10 mouse cellular contexts compared by ENCODE assay signal in the genomic region with DNA sequence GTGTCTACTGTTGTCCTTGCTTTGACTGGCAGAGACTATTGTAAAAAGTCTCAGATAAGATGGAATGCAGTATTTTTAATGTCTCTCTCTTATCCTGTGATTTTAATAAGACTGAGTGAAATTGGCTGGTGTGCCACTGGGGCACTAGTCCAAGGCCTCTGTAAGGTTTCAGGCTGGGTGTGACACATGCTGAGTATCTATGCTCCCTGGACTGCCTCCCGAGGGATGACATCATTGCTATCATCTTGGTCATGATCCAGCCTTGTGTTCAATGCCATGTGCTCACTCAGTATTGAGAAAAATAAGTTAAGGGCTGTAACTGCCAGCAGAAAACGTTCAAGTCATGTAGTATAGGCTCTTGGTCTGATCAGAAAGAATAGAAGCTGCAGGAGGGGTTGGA. TPM values are rescaled to one million over a fixed set of nuclear protein-coding genes. Genes with fewer than 3 reads are reported as not detected.
DNase-seq lines count a peak whose midpoint lies in the region; ATAC-seq lines count a peak whose summit lies in the region.
"Had no signal": no experiment of that assay in that cellular context is flagged by ENCODE, and none has a peak within 500 bp of the region (broad histone marks: within the 10 kb centered on the region; RNA-seq: fewer than 3 reads in every experiment).

No protein-coding gene starts in this region.

- H3K27me3 ChIP-seq in hindbrain, embryonic 12.5 days = no peaks in the 10 kb centered on the region

- intact Hi-C loops in heart, postnatal 10 days (cut with DNase I) = no loop called here

- H3K27ac ChIP-seq in hindbrain, embryonic 12.5 days = no peak overlapping the region
- H3K27ac ChIP-seq: left cerebral cortex, adult 2 months had no signal

- H3K36me3 ChIP-seq in hindbrain, embryonic 12.5 days = no peaks in the 10 kb centered on the region

- ATAC-seq in hindbrain, embryonic 12.5 days (ENCODE audit: low FRiP score) = no peak

- WGBS in hindbrain, embryonic 12.5 days = 74% methylated on average over 2 of the region's 2 CpGs

- H3K4me3 ChIP-seq in hindbrain, embryonic 12.5 days = no peak overlapping the region
- H3K4me3 ChIP-seq: left cerebral cortex, adult 2 months had no signal

- H3K4me2 ChIP-seq in hindbrain, embryonic 12.5 days (replicated peaks) = no peak overlapping the region

- H3K9ac ChIP-seq in hindbrain, embryonic 12.5 days = no peak overlapping the region

- peak; percentile 37 to 54 for DNase-seq in right cerebral cortex, postnatal 10 days (ENCODE audit: low spot score in 2 of 2)
- no peak for DNase-seq in right cerebral cortex, postnatal 25 days
- peak; percentile 77 for DNase-seq in cerebellum, adult 9-10 months
- peak; percentile 85 to 91 for DNase-seq in heart, postnatal 10 days
- DNase-seq in lung, postnatal 4 days = peak; percentile 57 to 69
- no peak for DNase-seq in B cell, adult 2 months
- no peak for DNase-seq in spleen, adult 12 weeks (ENCODE audit: low spot score)

- H3K9me3 ChIP-seq in hindbrain, embryonic 12.5 days (replicated peaks) = no peaks in the 10 kb centered on the region

- H3K4me1 ChIP-seq in hindbrain, embryonic 12.5 days = peaks cover 5% of the 10 kb centered on the region

RNA-seq across cellular contexts. Expression of gene Gm11096, which starts 38.9 kb away (rescaled TPM):
- total RNA-seq in heart, postnatal 10 days (2021) = not detected
- not detected in 2 replicates for polyA plus RNA-seq in hindbrain, embryonic 12.5 days (2016; fragmentation: Nextera tagmentation; extraction: Ambion mirVana)
- total RNA-seq: left cerebral cortex, adult 2 months; neutrophil, adult 5-6 weeks had no signal

Comparison
In these comparisons a context has a peak if more than half of its experiments do, and no peak if none do; other contexts are left out.
1. DNase-seq: peak in right cerebral cortex, postnatal 10 days (2 of 2), cerebellum, adult 9-10 months (single experiment), heart, postnatal 10 days (2 of 2) and lung, postnatal 4 days (2 of 2); none in right cerebral cortex, postnatal 25 days (single experiment), B cell, adult 2 months (0 of 2) and spleen, adult 12 weeks (single experiment).